Mouse (Mus musculus) midbrain, embryonic 11.5 days (tissue): ENCODE measurements around the gene Slc25a12. TPM values are rescaled to one million over a fixed set of nuclear protein-coding genes. Genes with fewer than 3 reads are reported as not detected.
A peak's percentile ranks its signal among the peaks of the same experiment; 100 is the strongest.
"Not testable (repeated sequence)": the region's sequence is repeated elsewhere in the genome, so short reads cannot be mapped to it uniquely, and the experiment has no call there.

Source experiments
- ATAC-seq: fragments of 200-750 bp; cut with Nextera tagmentation; 2 replicates; pipeline ENCODE4 v1.8.0; 2017; ENCODE audit warnings: moderate TSS enrichment, moderate library complexity; ENCODE audit not compliant: low FRiP score
- DNase-seq: peaks from one replicate; pipeline ENCODE4 v3.0.0; 2015; ENCODE audit warnings: low spot score; ENCODE audit errors: missing footprints
- H3K27ac ChIP-seq: fragments of 300-500 bp; sonication (generic); 2 replicates; pipeline ENCODE4 v1.5.1; 2014; ENCODE audit warnings: low read depth, low read length
- H3K27me3 ChIP-seq: fragments of 300-500 bp; sonication (generic); 2 replicates; pipeline ENCODE4 v1.6.1; 2014; ENCODE audit warnings: mild to moderate bottlenecking, low read length, moderate library complexity, mixed read lengths; ENCODE audit not compliant: control insufficient read depth, insufficient read depth
- H3K36me3 ChIP-seq: fragments of 300-500 bp; sonication (generic); 2 replicates; pipeline ENCODE4 v1.6.1; 2014; ENCODE audit warnings: mild to moderate bottlenecking, low read length, moderate library complexity, mixed read lengths; ENCODE audit not compliant: control insufficient read depth, insufficient read depth
- H3K4me1 ChIP-seq: fragments of 300-500 bp; sonication (generic); 2 replicates; pipeline ENCODE4 v1.6.1; 2014; ENCODE audit warnings: low read length; ENCODE audit not compliant: control insufficient read depth, insufficient read depth
- H3K4me2 ChIP-seq: fragments of 300-500 bp; sonication (generic); 2 replicates; pipeline ENCODE4 v1.6.1; 2014; ENCODE audit warnings: mild to moderate bottlenecking, moderate library complexity
- H3K4me3 ChIP-seq: fragments of 300-500 bp; sonication (generic); 2 replicates; pipeline ENCODE4 v1.5.1; 2014; ENCODE audit warnings: low read depth, low read length
- H3K9ac ChIP-seq: fragments of 300-500 bp; sonication (generic); 2 replicates; pipeline ENCODE4 v1.6.1; 2014; ENCODE audit warnings: low read length
- H3K9me3 ChIP-seq: fragments of 300-500 bp; sonication (generic); 2 replicates; pipeline ENCODE4 v1.6.1; 2016; ENCODE audit warnings: low read length; ENCODE audit not compliant: control insufficient read depth
- WGBS: fragments of 180-500 bp; shearing (Covaris S2); extraction: QIAGEN DNeasy Blood & Tissue Kit; methylation state at CpG from one replicate; pipeline ENCODE4 v1.1.7; 2014; 5-methylcytosine and 5-hydroxymethylcytosine counted together
- polyA plus RNA-seq: library from polyadenylated mRNA; unstranded; fragments of >200 nt; fragmentation: Nextera tagmentation; extraction: Ambion mirVana; gene quantifications from 2 replicates; pipeline ENCODE4 v1.2.1, GENCODE M21; 2014

Gene Slc25a12
- polyA plus RNA-seq, 1 experiment from 2014 or later, result 39.3 TPM

DNA sequence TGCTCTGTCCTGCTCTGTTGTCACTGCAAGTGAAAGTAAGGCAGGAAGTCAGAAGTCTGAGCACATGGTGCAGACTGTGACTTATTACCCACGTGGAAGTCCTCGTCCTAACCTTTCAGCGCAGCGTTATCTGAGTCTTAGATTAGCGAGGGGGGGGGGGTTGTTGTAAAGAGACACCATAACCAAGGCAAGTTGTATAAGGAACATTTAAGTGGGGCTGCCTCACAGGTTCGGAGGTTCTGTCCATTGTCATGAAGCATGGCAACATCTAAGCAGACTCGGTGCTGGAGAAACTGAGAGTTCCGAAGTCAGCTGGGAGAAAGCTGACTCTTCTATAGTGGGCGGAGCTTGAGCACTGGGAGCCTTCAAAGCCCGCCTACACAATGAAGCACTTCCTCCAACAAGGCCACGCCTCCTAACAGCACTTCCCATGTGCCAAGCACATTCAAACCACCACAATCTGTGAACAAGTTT is 8.9 kb upstream of the Slc25a12 start:
- H3K27me3 ChIP-seq, result no peaks in the 10 kb centered on the region
- H3K36me3 ChIP-seq, result no peaks in the 10 kb centered on the region
- H3K27ac ChIP-seq, result no peak overlapping the region
- no peaks in the 10 kb centered on the region for H3K9me3 ChIP-seq
- DNase-seq (no peak), ATAC-seq (no peak)
- H3K4me2 ChIP-seq, result no peak overlapping the region
- H3K4me1 ChIP-seq, result no peaks in the 10 kb centered on the region
- 52% methylated on average over 11 of the region's 11 CpGs for WGBS
- H3K4me3 ChIP-seq, result no peak overlapping the region
- no peak overlapping the region for H3K9ac ChIP-seq

DNA sequence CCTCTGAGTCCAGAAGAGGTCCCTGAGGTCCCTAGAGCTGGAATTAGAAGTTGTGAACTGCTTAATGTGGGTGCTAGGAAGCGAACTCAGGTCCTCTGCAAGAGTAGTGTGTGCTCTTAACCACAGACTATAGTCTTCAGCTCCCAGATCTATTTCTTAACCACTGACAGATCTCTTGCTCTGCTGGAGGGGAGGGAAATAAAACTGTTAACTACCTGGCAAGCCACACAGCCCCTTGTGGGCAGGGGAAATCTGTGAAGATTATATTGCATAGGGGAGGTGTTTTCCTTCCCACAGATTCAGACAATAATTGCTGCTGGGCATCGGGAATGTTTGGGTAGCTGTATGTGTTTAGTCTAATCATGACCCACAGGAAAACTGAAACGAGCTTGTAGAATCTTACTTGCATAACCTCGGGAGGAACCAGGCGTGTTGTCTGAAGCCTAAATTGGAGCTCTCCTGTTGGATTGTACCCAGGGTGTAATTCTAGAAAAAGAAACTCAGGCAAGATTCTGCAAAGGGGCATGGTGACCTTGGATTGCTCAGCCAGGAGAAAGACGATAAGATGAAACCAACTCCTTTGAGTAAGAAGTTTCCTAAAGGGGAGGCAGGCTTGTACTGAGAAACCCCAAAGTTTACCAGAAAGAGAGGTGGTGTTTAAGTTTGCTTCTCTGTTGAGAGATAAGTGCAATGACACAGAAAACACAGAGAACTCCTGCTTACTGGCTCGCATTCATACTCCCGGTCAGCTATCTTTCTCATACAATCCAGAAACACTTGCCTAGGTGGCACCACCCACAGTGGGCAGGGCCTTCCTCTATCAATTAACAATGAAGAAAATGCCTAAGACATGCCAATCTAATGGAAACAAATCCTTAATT is 7.0 kb upstream of the Slc25a12 start:
- H3K4me1 ChIP-seq, result no peaks in the 10 kb centered on the region
- H3K27ac ChIP-seq, result no peak overlapping the region
- H3K27me3 ChIP-seq, result no peaks in the 10 kb centered on the region
- H3K4me2 ChIP-seq, result no peak overlapping the region
- ATAC-seq (no peak), DNase-seq (no peak)
- WGBS, result 78% methylated on average over 8 of the region's 8 CpGs
- no peak overlapping the region for H3K4me3 ChIP-seq
- H3K9me3 ChIP-seq, result no peaks in the 10 kb centered on the region
- no peaks in the 10 kb centered on the region for H3K36me3 ChIP-seq
- no peak overlapping the region for H3K9ac ChIP-seq

DNA sequence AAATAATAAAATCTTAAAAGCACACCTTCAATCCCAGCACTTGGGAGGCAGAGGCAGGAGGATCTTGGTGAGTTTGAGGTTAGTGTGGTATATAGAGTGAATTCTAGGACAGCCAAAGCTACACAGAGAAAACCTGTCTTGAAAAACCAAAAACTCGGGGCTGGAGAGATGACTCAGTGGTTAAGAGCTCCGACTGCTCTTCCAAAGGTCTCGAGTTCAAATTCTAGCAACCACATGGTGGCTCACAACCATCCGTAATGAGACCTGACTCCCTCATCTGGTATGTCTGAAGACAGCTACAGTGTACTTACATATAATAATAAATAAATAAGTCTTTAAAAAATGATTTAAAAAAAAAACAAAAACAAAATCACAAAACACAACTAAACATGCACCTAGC is 4.7 kb upstream of the Slc25a12 start:
- H3K9me3 ChIP-seq, H3K4me1 ChIP-seq, H3K4me3 ChIP-seq, H3K27me3 ChIP-seq, H3K9ac ChIP-seq, H3K27ac ChIP-seq, H3K4me2 ChIP-seq, DNase-seq, H3K36me3 ChIP-seq, ATAC-seq: not testable (repeated sequence)
- 93% methylated on average over 4 of the region's 4 CpGs for WGBS

DNA sequence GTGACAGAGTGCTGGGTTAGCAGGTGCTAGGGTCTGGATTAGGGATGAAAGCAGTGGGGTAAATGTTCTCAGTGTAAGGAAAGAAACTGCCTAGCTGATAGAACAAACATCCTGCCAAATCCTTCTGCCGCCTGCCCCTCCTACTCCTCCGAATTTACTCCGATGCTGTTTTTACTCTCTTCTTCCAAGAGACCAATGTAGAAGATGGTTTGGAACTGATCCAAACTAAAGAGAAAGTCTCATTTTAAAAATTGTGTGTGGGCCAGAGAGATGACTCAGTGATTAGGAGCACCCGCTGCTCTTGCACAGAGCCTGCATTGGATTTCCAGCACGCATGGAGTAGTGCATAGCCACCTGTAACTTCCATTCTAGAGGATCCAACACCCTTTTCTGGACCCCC is 4.2 kb upstream of the Slc25a12 start:
- Histone ChIP-seq H3K27me3 (no peaks in the 10 kb centered on the region), H3K4me1 (no peaks in the 10 kb centered on the region), H3K36me3 (no peaks in the 10 kb centered on the region), H3K4me2 (no peak overlapping the region), H3K9me3 (no peaks in the 10 kb centered on the region), H3K27ac (no peak overlapping the region), H3K4me3 (no peak overlapping the region), H3K9ac (no peak overlapping the region)
- ATAC-seq (no peak), DNase-seq (no peak)
- 89% methylated on average over 5 of the region's 5 CpGs for WGBS

DNA sequence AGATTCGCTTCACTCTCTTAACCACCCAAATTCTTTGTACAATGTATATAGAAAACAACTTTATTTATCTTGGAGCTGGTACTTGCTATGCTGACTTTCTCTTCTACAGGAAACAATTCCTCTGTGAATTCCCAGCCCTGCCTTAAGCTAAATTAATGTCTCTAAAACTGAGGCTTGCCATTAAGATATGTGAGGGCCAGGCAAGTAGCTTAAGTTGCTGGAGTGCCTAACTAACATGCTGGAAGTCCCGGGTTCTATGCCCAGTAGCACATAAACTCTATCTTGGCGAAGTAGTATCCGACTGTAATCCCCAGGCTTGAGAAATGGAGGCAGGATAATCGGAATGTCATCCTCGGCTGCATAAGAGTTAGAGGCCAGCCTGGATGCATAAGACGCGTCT is 537 bp upstream of the Slc25a12 start:
- no peak overlapping the region for H3K4me3 ChIP-seq

DNA sequence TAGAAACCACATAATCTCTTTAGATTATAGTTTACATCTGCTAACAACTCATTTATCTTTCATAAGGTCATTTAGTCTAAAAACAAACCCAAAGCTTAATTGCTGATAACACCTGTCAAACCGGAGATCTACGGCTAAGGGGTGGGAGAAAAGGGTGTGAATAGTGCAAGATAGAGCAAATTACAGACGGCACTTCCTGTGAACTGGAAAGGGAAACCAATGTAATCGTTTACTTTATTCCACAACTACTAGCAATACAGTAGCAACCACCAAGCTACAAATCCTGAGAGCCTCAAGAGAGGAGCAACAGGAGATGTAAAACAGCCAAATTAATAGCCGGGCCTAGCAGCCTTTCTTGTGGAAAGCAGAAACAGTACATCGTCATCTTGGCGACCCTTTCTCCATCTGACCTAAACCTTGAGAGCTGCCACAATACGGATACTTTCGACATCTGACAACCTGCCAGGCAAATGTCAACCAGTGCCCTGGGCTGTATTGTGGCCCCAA is 878 bp downstream of the Slc25a12 start:
- no peak for DNase-seq
- no peaks in the 10 kb centered on the region for H3K36me3 ChIP-seq
- H3K4me1 ChIP-seq, result 0 out of 2 replicates have a peak, but pooled peaks cover 3% of the 10 kb centered on the region
- ATAC-seq, result no peak
- 38% methylated on average over 9 of the region's 9 CpGs for WGBS
- no peaks in the 10 kb centered on the region for H3K9me3 ChIP-seq
- H3K27me3 ChIP-seq, result no peaks in the 10 kb centered on the region
- H3K27ac ChIP-seq, result no peak overlapping the region
- H3K4me3 ChIP-seq, result peak overlapping the region; percentile 77
- peak overlapping the region; percentile 76 for H3K4me2 ChIP-seq
- H3K9ac ChIP-seq, result peak overlapping the region; percentile 84

More for the DNA sequence above, 537 bp upstream of the Slc25a12 start:
- no peaks in the 10 kb centered on the region for H3K9me3 ChIP-seq
- no peaks in the 10 kb centered on the region for H3K36me3 ChIP-seq
- no peaks in the 10 kb centered on the region for H3K27me3 ChIP-seq
- H3K4me2 ChIP-seq, result peak overlapping the region; percentile 76
- no peak overlapping the region for H3K27ac ChIP-seq
- 31% methylated on average over 8 of the region's 8 CpGs for WGBS
- no peak overlapping the region for H3K9ac ChIP-seq
- DNase-seq (no peak), ATAC-seq (no peak)
- 0 out of 2 replicates have a peak, but pooled peaks cover 3% of the 10 kb centered on the region for H3K4me1 ChIP-seq

DNA sequence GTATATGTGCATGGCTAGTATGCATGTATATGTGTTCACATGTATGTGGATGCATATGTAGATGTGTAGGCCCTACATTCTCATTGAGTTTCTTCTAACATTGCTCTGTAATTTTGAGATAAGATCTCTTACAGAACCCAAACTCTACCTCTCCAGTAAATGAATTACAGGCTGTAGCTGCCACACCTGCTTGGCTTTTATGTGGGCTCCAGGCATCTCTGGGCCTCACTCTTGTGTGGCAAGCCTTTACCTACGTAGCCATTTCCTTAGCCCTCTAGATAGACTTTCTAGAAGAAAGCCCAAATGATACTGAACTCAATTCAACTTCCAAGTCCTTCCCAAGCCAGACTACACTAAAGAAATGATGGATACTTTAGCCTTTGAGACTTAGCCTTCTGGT is 7.4 kb downstream of the Slc25a12 start:
- no peak overlapping the region for H3K27ac ChIP-seq
- no peaks in the 10 kb centered on the region; the same call in 1 of the 2 replicates for H3K4me1 ChIP-seq
- ATAC-seq (no peak), DNase-seq (no peak)
- H3K36me3 ChIP-seq, result no peaks in the 10 kb centered on the region
- WGBS, result 76% methylated on average over 1 of the region's 1 CpGs
- H3K4me2 ChIP-seq, result no peak overlapping the region
- no peaks in the 10 kb centered on the region for H3K27me3 ChIP-seq
- no peak overlapping the region for H3K9ac ChIP-seq
- no peak overlapping the region for H3K4me3 ChIP-seq
- no peaks in the 10 kb centered on the region for H3K9me3 ChIP-seq

DNA sequence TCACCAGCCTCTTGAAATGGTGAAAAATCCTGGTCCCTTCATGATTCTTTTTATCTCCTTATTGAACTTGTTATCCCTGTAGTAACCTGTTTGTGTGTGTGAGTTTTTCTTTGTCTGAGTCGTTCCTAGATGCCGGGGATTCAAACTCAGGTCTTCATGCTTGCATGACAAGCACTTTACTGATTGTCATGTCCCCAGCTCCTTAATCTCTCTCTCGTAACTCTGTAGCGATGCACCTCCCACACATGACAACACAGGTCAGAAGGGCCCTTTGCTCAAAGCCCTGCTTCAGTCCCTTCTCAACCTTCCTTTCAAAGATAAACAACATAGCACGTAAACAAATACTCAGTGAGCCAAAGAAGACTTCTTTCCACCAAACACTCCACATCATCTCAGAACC is 9.2 kb downstream of the Slc25a12 start:
- no peak overlapping the region for H3K27ac ChIP-seq
- H3K27me3 ChIP-seq, result no peaks in the 10 kb centered on the region
- WGBS, result 94% methylated on average over 5 of the region's 5 CpGs
- no peak for ATAC-seq
- no peak for DNase-seq
- H3K4me2 ChIP-seq, result no peak overlapping the region
- H3K4me3 ChIP-seq, result no peak overlapping the region
- no peaks in the 10 kb centered on the region for H3K9me3 ChIP-seq
- no peaks in the 10 kb centered on the region for H3K36me3 ChIP-seq
- peaks cover 3% of the 10 kb centered on the region for H3K4me1 ChIP-seq
- H3K9ac ChIP-seq, result no peak overlapping the region

DNA sequence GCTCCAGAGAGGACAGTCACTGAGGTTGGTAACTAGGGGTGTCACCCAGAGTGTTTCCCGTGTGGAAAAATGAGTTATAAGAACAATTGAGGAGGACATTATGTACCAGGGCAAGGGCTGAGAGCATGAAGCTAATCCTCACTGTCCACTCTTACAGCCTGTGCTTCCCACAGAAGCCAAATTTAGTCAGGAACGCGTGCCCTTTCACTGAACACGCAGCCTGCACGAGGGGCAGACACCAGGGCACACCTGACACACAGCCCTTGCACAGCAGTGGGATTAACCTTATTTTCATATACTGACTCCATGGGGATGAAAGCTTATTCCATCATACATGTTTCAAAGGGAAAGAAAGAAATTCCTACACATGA is 13.5 kb downstream of the Slc25a12 start:
- H3K4me2 ChIP-seq, result no peak overlapping the region
- peaks cover 3% of the 10 kb centered on the region for H3K4me1 ChIP-seq
- DNase-seq (no peak), ATAC-seq (no peak)
- WGBS, result 69% methylated on average over 5 of the region's 5 CpGs
- H3K9me3 ChIP-seq, result no peaks in the 10 kb centered on the region
- no peaks in the 10 kb centered on the region for H3K27me3 ChIP-seq
- no peak overlapping the region for H3K4me3 ChIP-seq
- H3K9ac ChIP-seq, result no peak overlapping the region
- no peaks in the 10 kb centered on the region for H3K36me3 ChIP-seq
- no peak overlapping the region for H3K27ac ChIP-seq
